Mouse (Mus musculus) cerebellum, postnatal 14 days (tissue): ENCODE results near the gene Depdc5.

Experiments used
- DNase-seq, 2 experiments: peaks; one replicate each; pipeline ENCODE4 v3.0.0; 2021; ENCODE audit warnings: mixed read lengths in 2 of 2

Depdc5 gene

GRCm38 (mm10) chr5:33002781-33003180, 139.3 kb downstream of the Depdc5 start:
- no peak for DNase-seq

GRCm38 (mm10) chr5:33003500-33003899, 140.0 kb downstream of the Depdc5 start:
- no peak for DNase-seq

- DNase-seq, result no peak
Observed at GRCm38 (mm10) chr5:33004110-33004509, 140.6 kb downstream of the Depdc5 start.

GRCm38 (mm10) chr5:33005442-33006145, 142.1 kb downstream of the Depdc5 start:
- DNase-seq, result no peak

GRCm38 (mm10) chr5:33006670-33007069, 143.2 kb downstream of the Depdc5 start:
- peak in 1 of 2 experiments; percentile 28 for DNase-seq

GRCm38 (mm10) chr5:33007371-33007770, 143.9 kb downstream of the Depdc5 start:
- DNase-seq, result no peak

GRCm38 (mm10) chr5:33009301-33009700, 145.8 kb downstream of the Depdc5 start:
- DNase-seq, result no peak

- peak; percentile 30 to 31 for DNase-seq
Observed at GRCm38 (mm10) chr5:33009818-33010812, 146.6 kb downstream of the Depdc5 start.

GRCm38 (mm10) chr5:33011132-33012106, 147.9 kb downstream of the Depdc5 start:
- peak; percentile 63 to 67 for DNase-seq

- no peak for DNase-seq
Observed at GRCm38 (mm10) chr5:33014096-33014495, 150.6 kb downstream of the Depdc5 start.

- DNase-seq, result no peak
Observed at GRCm38 (mm10) chr5:33015579-33015978, 152.1 kb downstream of the Depdc5 start.

- DNase-seq, result no peak
Observed at GRCm38 (mm10) chr5:33018189-33018560, 154.7 kb downstream of the Depdc5 start.

- DNase-seq, result peak; percentile 99
Observed at GRCm38 (mm10) chr5:33018561-33019425, 155.3 kb downstream of the Depdc5 start, which contains the start of gene Ywhah. Ywhah (plus strand) TSS chr5:33018816.

GRCm38 (mm10) chr5:33019426-33019821, 155.9 kb downstream of the Depdc5 start:
- no peak for DNase-seq

- peak; percentile 33 to 39 for DNase-seq
Observed at GRCm38 (mm10) chr5:33021622-33022021, 158.1 kb downstream of the Depdc5 start.

GRCm38 (mm10) chr5:33023337-33023736, 159.8 kb downstream of the Depdc5 start:
- DNase-seq, result no peak

- no peak for DNase-seq
Observed at GRCm38 (mm10) chr5:33024474-33024873, 161.0 kb downstream of the Depdc5 start.

GRCm38 (mm10) chr5:33028656-33029055, 165.2 kb downstream of the Depdc5 start:
- DNase-seq, result no peak

GRCm38 (mm10) chr5:33030425-33031175, 167.1 kb downstream of the Depdc5 start:
- DNase-seq, result no peak

- no peak for DNase-seq
Observed at GRCm38 (mm10) chr5:33032036-33032773, 168.7 kb downstream of the Depdc5 start.
